Mouse (Mus musculus) c-Kit-positive CD71-negative TER-119-negative erythroid progenitor cells, embryonic 14.5 days (primary cell): ENCODE results near the gene Naa15.
"Not testable (repeated sequence)": the region's sequence is repeated elsewhere in the genome, so short reads cannot be mapped to it uniquely, and the experiment has no call there.

Experiments used
- DNase-seq: peaks from one replicate; pipeline ENCODE4 v3.0.0-alpha.2; 2013; ENCODE audit warnings: low read depth

Naa15 gene

DNA sequence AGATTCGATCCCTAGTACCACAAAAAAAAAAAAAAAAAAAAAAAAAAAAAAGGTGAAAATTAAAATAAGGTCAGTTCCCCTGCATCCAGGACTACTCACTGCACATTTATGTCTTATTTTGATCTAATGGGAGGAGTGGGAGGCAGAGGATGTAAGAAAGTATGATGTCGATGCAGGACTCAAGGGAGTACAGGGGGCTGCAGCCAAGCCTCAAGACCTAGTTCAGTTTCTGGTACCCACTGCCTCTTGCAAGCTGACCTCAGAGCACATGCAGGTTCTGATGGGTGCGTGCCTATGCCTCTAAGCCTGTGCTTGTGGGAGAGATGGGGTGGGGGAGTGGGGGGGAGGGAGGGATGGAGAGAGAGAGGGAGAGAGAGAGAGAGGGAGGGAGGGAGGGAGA, 20.1 kb upstream of the Naa15 start:
- DNase-seq: no peak

- no peak for DNase-seq
These were observed 19.3 kb upstream of the Naa15 start for GRCm38 (mm10) chr3:51395461-51396145.

DNA sequence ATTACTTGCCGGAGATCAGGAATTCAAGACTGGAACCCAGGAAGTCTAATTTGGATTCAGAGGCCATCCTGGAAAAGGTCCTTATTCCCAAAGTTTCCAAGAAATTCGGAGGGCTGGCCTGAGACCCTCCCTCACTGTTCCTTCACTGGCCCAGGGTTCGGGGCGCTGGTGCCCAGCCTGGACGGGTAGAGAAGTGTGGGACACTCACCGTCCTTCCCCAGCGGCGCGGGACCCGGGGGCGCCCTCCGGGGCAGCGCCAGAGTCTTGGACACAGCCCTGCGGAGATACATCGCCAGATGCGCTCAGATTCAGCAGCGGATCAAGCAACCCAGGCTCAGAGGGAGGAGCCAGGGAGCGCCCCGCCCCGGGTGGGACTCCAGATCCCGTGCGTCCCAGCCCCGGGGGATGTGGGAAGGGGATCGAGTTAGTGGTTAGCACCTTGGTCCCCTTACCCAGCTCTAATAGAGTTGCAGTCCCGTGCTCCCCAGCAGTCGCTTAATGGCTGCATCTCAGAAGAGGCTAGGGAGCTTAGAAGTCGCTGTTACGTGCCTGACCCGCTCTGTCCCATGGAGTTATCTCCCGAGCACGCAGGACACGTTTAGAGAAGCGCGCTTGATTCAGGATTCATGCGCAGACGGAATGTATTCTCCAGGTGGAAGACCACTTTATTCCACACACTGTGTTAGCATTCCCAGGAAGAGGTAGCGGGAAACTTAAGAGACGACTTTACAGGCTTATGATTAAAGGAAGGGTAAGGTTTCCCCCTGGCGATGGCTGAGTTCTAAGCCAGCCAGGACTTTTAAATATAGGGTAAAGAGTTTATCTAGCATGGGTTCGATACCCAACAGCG, 18.5 kb upstream of the Naa15 start, which contains the start of gene Mgarp:
Gene Mgarp (minus strand): TSS at position 520 of the 850 bp plus-strand sequence.
- no peak for DNase-seq

GRCm38 (mm10) chr3:51397700-51398299, 17.1 kb upstream of the Naa15 start:
- DNase-seq: no peak

DNA sequence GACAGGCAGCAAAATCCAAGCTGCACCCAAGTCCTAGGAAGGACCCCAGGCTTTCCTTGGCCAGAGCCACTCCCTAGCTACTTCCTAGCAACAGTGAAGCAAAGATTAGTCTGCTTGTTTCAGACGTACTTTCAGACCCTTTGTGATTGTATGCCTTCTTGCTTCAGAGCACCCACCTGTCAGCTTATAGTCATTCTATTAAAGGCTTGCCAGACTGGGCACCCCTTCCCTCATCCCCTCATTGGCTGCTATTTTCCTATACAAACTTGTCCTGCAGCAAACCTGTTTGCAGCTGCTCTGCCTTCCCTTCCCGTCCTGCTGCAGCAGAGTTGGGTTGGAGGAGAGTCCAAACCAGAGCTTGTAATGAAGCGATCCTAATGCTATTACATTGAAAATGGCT, 16.3 kb upstream of the Naa15 start:
- DNase-seq: no peak

DNA sequence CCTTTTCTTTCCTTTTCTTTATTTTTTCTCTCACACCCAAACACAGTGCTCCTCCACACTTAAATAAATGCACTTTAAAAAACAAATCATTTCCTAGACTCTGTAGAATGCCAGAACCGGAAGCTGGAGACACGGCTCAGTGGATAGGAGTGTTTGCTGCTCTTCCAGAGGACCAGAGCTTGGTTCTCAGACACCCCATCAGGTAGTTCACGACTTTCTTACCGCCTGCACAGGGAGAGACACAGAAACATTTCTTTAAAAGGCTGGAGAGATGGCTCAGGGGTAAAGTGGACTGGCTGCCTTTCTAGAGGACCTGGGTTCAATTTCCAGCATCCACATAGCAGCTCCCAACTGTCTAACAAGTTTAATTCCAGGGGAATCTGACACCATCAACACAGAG, 15.4 kb upstream of the Naa15 start:
- no peak for DNase-seq

DNA sequence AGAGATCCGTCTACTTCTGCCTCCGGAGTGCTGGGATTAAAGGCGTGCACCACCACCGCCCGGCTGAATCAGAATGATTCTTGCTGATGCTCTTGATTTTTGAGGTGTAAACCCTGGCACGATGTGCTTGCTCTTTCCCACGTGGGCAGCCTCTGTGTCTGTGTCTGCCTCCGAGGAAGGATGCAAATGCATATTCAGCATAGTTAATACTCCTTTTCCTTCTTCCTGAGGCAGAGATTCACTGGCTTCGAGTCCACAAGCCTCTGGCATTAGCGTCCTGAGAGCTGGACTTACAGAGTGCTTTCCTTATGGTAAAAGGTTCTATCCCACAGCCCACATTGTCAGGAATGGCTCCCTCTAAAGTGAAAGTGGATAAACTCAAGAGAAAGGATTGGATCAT, 14.3 kb upstream of the Naa15 start:
- no peak for DNase-seq

GRCm38 (mm10) chr3:51402054-51402453, 12.9 kb upstream of the Naa15 start:
- DNase-seq: not testable (repeated sequence)

GRCm38 (mm10) chr3:51402628-51403027, 12.3 kb upstream of the Naa15 start:
- no peak for DNase-seq

GRCm38 (mm10) chr3:51407870-51408560, 6.9 kb upstream of the Naa15 start:
- DNase-seq: no peak

GRCm38 (mm10) chr3:51408561-51409183, 6.3 kb upstream of the Naa15 start, which contains the start of gene Ndufc1:
Ndufc1 (minus strand) TSS chr3:51408988.
- DNase-seq: peak; percentile 90

GRCm38 (mm10) chr3:51412457-51412856, 2.5 kb upstream of the Naa15 start:
- DNase-seq: no peak

- DNase-seq: no peak
These were observed 1.7 kb upstream of the Naa15 start for GRCm38 (mm10) chr3:51413276-51413675.

GRCm38 (mm10) chr3:51416073-51416363, 1.1 kb downstream of the Naa15 start:
- DNase-seq: no peak

DNA sequence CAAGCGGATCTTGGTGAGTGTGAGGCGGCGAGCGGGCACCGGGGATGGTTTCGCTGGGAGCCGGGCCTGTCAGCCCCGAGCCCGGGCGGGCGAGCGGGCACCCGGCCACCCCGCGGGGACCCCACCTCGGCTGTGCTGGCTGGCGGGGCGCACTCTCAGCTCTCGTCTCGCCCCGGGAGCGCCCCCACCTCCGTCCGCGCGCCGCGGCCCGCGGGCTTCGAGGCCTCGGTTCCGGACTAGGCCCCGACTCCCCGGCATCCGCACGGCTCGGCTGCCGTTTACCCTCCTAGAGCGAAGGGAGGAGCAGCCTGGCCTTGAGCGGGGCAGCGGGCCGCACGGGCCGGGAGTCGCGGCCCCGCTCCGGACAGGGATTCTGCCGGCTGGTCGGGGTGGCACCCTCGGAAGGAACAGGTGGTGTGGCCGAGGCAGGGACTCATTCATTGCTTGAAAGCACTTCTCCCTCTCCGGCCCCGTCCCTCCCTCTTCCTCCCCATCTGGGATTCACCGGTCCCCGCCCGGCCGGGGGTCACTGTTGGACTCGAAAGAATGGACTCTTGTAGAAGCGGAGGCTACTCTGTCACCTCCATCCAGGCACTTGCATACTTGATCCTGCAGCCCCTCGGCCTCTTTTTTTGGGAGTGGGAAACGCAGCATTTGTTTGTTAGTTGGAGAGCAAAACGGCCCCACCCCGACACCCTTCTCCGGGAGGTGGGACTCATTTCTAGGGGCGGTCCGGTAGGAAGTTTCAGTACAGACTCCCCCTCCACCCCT, 1.6 kb downstream of the Naa15 start:
- no peak for DNase-seq

DNA sequence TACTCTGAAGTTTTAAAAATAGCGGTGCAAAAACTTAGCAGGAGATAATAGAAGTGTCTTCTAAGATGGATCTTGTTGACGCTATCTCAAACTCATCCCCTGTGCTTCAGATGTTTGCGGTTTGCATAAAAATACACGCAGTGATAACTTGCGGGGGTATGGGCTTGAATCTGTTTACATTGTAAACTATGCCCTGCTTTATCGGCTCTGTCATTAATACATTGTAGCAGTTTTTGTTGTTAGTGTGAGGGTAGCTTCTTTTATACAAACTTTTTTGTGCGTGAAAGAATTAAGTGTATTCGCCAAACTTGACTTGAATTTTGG, 2.1 kb downstream of the Naa15 start:
- DNase-seq: no peak

- no peak for DNase-seq
These were observed 2.5 kb downstream of the Naa15 start for GRCm38 (mm10) chr3:51417485-51417884.

GRCm38 (mm10) chr3:51417966-51418365, 3.0 kb downstream of the Naa15 start:
- no peak for DNase-seq

DNA sequence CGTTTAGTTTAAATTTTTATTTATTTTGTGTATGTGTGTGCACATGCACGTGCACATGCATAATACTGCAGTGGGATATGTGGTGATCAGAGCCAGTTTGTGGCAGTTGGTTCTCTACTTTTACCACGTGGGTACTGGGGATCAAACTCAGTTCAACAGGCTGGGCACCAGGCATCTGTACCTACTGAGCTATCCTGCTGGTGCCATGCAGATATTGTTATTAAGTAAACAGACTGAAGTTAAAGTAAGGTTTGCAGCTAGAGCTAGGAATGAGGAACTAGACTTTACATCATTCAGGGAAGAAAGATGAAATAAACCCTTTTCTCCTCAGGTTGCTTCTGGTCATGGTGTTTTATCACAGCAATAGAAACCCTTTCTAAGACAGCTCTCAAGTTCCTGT, 7.0 kb downstream of the Naa15 start:
- no peak for DNase-seq

GRCm38 (mm10) chr3:51425394-51425793, 10.4 kb downstream of the Naa15 start:
- no peak for DNase-seq

DNA sequence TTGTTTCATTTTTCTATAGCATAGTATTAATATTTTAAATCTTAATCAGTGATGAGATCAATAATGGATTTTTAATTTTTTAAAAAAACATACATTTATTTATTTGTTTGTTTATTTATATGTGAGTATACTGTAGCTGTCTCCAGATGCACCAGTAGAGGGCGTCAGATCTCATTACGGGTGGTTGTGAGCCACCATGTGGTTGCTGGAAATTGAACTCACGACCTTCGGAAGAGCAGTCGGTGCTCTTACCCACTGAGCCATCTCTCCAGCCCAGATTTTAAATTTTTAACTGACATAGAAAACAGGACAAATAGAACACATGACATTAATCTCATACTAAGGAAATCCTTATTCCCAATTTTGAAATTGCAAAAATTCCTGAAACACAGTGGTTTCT, 19.4 kb downstream of the Naa15 start:
- not testable (repeated sequence) for DNase-seq
